Mouse (Mus musculus) yolk sac, embryonic 10.5 days (tissue): ENCODE measurements around the gene Ankrd42.
A peak's percentile ranks its signal among the peaks of the same experiment; 100 is the strongest.

ENCODE experiments used
- DNase-seq: peaks from one replicate; pipeline ENCODE4 v3.0.0-alpha.2; 2017; ENCODE audit warnings: low spot score

Ankrd42 gene

DNA sequence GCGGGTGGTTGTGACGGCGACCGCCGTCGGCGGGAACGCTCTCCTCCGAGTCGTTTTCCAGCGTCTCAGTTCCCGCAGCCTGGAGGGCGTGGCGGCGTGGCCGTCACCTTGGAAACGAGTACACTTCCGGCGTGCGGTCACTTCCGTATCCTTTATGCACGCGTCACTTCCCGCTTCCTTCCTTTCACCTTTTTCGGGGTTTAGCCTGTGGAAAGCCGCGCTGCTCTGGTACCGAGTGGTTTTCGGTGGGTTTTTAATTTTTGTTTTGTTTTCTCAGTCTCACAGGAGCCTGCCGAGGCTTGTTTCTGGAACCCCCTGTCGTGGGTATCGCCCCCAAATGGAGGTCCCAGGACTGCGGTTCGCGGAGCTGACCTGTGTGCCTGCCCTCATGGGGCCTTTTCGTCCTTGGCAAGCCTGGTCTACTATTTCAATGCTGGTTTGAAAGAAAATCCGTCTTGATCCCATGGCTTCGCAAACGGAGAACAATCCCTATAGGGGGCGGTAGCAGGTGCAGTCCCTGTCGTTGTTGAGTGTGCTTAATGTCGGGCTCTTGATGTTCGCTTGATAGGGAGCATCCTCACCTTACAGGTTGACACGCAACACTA is at the start of gene Ankrd42:
Ankrd42 (minus strand) TSS at position 122 of the 605 bp plus-strand sequence.
- DNase-seq = peak; percentile 88

DNA sequence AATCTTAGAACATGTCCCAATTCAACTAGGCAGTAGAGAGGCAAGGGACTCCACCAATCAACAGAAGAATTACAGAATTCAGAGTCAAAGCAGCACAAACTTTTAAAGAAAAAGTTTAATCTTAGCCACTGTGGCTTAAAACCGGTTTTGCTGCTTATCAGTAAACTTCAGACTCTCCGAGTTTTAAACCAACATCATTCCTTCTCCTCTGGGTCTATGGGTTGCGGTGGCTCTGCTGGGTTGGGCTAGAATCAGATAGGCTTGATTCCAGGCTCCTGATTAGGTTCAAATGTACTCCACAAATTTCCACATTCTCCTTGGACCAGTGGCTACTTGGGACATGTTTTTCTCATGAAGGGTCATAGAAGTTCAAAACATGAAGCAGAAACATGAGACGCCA is 40.4 kb upstream of the Ankrd42 start:
- DNase-seq = no peak

DNA sequence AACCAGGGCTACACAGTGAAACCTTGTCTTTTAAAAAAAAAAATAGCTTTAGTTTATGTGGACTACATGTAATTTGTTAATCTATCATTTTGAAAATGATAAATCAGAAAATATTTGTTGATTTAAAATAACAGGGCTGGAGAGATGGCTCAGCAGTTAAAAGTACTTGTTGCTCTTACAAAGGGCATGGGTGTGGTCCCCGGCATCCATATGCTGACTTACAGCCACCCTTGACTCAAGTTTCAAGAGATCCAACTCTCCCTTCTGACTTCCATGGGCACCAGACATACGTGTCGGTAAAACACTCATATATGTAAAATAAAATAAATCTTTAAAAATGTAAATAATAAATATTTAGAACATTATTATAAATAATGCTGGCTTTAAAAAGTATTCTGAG is 38.2 kb upstream of the Ankrd42 start:
- no peak for DNase-seq

DNA sequence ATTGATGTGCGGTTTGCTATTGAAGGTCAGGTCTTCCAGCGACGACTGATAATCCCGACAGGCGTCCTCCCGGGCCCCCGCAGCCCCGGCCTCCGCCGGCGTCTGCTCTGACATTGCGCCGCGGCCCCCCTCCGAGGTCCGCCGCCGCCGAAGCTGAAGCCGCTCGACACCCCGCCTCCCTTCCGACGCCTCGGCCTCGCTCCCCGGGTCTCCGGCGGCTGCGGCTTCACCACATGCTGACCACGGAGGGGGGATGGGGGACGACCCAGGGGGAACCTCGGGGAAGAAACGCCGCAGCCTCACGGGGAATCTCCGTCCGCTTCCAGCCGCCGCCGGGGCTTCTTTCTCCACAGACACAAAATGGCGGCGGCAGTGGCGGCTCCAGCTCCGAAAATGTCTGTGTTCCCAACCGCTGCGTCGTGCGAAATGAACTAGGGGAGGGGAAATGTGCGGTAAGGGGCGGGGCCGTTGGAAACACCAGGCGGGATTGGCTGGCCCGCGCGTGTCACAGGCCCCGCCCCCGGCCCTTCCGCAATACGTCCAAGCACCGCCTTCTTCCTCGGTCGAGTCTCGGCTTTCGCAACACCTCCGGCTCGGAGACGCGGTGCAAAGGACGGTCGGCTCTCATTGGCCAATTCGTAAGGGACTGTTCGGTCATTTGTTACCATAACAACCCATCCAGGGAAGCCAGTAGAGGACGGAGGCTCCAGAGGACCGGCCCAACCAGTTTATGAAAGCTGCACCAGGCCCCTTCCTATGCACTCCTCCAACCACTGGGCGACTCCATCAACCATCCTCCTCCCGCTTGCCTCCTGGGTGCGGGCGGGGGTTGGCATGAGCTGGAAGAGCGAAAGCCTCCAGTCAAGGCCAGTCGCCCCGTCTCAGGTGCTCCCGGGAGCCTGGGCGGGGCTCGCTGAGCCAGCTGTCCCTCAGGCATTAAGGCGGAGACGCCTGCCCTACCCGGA is 32.8 kb upstream of the Ankrd42 start, which contains the start of gene Pcf11:
Pcf11 (minus strand) TSS at position 428 of the 965 bp plus-strand sequence.
- peak; percentile 99 for DNase-seq

- peak; percentile 68 for DNase-seq
Observed at GRCm38 (mm10) chr7:92668791-92669506, 32.0 kb upstream of the Ankrd42 start.

- no peak for DNase-seq
Observed at GRCm38 (mm10) chr7:92666274-92666820, 29.4 kb upstream of the Ankrd42 start.

GRCm38 (mm10) chr7:92658050-92658449 is 21.1 kb upstream of the Ankrd42 start:
- no peak for DNase-seq

DNA sequence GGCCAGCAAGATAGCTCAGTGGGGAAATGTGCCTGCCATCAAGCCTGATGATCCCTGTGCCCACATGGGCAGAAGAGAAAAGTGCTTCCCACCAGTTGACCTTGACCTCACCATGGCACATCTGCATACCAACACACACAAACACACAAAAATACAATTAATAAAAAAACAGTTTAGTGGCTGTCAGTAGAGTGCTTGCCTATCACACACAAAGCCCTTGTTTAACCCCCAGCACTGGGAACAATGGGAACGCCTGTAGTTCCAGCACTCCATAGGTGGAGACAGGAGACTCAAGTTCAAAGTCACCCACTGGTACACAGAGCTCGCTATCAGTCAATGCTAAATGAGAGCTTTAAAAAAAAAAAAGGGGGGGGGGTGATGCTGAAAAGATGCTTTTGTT is 19.4 kb upstream of the Ankrd42 start:
- DNase-seq = no peak

DNA sequence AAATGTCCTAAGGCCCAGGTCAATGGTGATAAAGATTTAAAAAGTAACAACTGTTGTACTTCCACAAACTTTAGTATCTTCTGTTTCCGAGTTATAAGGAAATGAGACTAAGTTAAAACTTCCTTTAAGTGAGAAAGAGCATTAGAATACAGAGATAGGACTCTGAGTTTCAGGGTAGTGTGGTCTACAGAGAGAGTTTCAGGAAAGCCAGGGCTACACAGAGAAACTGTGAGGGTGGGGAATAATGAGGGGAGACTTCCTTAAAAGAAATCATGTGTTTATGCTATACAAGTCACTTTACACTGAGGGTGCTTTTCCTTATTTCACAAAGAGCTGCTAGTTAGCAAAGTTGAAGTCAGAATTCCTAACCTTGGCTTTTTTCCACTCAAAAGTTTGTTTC is 16.4 kb upstream of the Ankrd42 start:
- DNase-seq = no peak

DNA sequence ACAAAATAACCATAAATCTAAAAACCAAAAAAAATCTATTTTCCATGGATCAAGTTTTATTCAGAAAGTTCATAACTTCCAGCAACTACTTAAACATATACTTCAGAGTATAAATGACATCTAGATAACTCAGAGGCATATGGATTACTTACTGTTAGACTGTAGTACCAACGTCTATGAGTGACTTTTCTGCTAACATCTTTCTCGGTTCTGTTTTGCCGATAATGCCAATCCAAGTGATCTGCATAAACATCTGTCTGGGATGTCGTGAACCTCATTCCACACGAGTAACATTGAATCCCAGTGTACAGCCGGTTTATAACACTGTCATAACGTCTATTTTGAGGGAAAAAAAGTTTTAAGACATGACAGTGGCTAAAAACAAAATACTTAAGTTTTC is 10.8 kb upstream of the Ankrd42 start:
- DNase-seq = no peak

DNA sequence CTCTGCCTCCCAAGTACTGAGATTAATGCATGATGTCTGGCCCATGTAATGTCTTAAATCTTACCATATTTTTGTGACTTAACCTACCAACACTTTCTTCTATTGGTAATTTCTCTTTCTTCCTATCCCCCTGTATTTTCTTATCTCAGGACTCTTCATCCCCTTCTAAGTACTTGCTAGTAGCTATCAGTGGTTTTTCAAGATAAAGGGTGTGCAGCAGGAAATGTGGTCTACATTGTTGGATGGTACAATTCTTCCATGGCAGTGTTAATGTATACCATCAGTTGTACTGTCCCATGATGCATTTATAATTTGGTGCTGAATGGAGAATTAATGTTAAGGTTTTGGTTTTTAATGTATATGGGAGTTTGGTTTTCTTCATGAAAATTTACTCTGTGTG is 5.4 kb upstream of the Ankrd42 start:
- no peak for DNase-seq

DNA sequence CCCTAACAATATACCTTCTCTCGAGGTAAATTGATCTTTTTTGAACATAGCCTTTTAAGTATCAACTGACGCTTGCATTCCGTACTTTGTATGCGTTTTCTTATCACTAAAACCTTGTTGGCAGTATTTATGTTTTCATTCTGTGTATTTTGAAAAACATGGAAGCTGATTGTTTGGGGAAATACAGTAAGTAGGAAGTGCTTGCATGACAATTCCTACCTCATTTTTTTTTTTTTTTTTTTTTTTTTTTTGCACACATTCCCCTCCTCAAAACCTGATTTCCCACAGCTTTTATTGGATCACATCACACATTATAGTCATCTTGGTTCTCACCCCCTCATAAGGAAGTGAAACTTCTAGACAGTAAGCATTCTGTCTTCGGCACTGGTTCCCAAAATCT is 1.1 kb upstream of the Ankrd42 start:
- no peak for DNase-seq

- no peak for DNase-seq
Observed at GRCm38 (mm10) chr7:92636295-92637011, 489 bp downstream of the Ankrd42 start.

GRCm38 (mm10) chr7:92630167-92630566 is 6.8 kb downstream of the Ankrd42 start:
- DNase-seq = no peak

GRCm38 (mm10) chr7:92624488-92624887 is 12.5 kb downstream of the Ankrd42 start:
- DNase-seq = no peak

DNA sequence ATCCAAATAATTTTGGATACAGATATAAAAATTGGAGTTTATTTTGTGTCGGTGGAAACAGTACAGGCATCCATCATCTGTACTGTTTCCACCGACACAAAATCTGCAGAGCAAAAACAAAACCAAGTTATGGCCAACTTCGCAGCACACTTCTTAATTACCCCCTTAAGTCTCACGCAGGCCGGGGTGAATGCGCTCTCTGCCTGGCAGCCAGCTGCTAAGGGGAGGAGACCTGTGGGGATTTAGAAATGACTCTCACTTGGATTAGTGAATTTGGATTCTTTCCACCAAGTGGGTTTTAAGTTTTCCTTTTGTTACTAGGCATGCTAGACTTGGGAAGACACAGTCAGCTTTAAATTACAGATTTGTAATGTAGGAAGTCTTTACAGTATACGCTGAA is 26.1 kb downstream of the Ankrd42 start:
- no peak for DNase-seq

- no peak for DNase-seq
Observed at GRCm38 (mm10) chr7:92604961-92605360, 32.0 kb downstream of the Ankrd42 start.

GRCm38 (mm10) chr7:92590842-92591241 is 46.1 kb downstream of the Ankrd42 start:
- DNase-seq = no peak

DNA sequence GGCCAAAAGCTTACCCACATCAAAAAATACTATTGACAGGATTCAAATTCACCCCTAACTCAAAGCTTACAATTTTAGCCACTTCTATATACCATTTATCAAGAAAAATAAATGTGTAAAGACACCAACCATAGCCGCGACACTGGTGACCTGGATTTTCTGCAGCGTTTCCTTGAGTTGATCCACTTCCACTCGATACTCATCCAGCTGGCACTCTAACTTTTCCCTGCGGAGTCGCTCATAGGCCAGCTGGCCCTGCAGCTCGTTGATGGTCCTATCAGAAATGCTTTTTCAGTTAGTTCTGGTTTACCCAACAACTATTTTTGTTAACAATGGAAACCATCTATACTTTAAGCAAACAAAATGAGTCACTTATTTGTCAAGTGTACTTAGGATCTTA is 47.0 kb downstream of the Ankrd42 start:
- DNase-seq = no peak

GRCm38 (mm10) chr7:92583567-92583966 is 53.4 kb downstream of the Ankrd42 start:
- DNase-seq = no peak

DNA sequence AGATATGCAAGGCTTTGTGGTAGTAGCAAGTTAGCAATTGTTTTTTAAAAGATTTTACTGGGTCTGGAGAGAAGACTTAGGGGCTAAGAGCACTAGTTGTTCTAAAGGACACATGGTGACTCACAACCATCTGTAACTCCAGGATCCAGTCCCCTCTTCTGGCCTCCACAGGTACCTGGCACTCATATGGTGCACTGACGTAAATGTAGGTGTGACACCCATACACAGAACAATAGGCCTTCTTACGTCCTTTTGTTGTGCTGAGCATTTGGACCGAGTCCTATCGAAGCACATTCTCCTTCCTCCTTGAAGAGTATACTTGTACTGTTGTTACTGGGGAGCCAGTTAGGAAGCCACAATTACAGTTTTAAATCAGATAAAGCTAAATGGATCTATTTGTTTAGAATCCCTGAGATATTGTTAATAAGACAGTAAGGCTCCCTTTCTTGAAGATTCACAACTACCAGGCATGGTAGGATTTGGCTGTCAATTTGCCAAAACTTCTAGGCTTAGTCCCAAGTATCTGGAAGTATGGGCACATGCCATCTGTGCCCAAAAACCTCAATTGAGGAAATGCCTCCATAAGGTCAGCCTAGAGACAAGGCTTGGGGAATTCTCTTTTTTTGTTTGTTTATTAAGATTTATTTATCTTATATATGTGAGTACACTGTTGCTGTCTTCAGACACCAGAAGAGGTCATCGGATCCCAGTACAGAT is 56.3 kb downstream of the Ankrd42 start:
- no peak for DNase-seq
